In genomic region chr15:86496209-86496608, GRCm38 (mm10) we compare ENCODE assay signal across 21 mouse cellular contexts.
"Had no signal": no experiment of that assay in that cellular context is flagged by ENCODE, and none has a peak within 500 bp of the region (broad histone marks: within the 10 kb centered on the region; RNA-seq: fewer than 3 reads in every experiment).

No protein-coding gene starts in this region.

- H3K27ac ChIP-seq: kidney, embryonic 15.5 days; left cerebral cortex, adult 2 months; limb, embryonic 12.5 days; limb, embryonic 15.5 days; liver, embryonic 14.5 days; midbrain, embryonic 12.5 days; neural tube, embryonic 12.5 days; stomach, embryonic 15.5 days had no signal

- ATAC-seq: liver, postnatal 0 days; lung, postnatal 0 days had no signal

- H3K27me3 ChIP-seq: kidney, embryonic 15.5 days; limb, embryonic 12.5 days; limb, embryonic 15.5 days; midbrain, embryonic 12.5 days; neural tube, embryonic 12.5 days; stomach, embryonic 15.5 days had no signal

- DNase-seq: kidney, adult 8-10 months; kidney, postnatal 10 days; kidney, postnatal 36 days; layer of hippocampus, postnatal 36 days; liver, postnatal 0 days; lung, embryonic 14.5 days; lung, postnatal 36 days; retina, postnatal 1 day; right cerebral cortex, postnatal 25 days; spleen, adult 18-20 months; thymus, postnatal 25 days had no signal

- H3K4me2 ChIP-seq: kidney, embryonic 15.5 days; limb, embryonic 12.5 days; limb, embryonic 15.5 days; liver, embryonic 11.5 days; lung, embryonic 14.5 days; midbrain, embryonic 12.5 days; neural tube, embryonic 12.5 days; stomach, embryonic 15.5 days had no signal

- H3K4me1 ChIP-seq: midbrain, embryonic 12.5 days; neural tube, embryonic 12.5 days; stomach, embryonic 15.5 days had no signal

- H3K36me3 ChIP-seq: kidney, embryonic 15.5 days; limb, embryonic 12.5 days; limb, embryonic 15.5 days; midbrain, embryonic 12.5 days; neural tube, embryonic 12.5 days; stomach, embryonic 15.5 days had no signal

- H3K9ac ChIP-seq: kidney, embryonic 15.5 days; limb, embryonic 12.5 days; limb, embryonic 15.5 days; liver, embryonic 14.5 days; liver, postnatal 0 days; lung, embryonic 14.5 days; midbrain, embryonic 12.5 days; neural tube, embryonic 12.5 days; stomach, embryonic 15.5 days had no signal

- H3K4me3 ChIP-seq: kidney, embryonic 15.5 days; left cerebral cortex, adult 2 months; limb, embryonic 12.5 days; limb, embryonic 15.5 days; midbrain, embryonic 12.5 days; neural tube, embryonic 12.5 days; stomach, embryonic 15.5 days had no signal

- H3K9me3 ChIP-seq: kidney, embryonic 15.5 days; limb, embryonic 12.5 days; limb, embryonic 15.5 days; midbrain, embryonic 12.5 days; neural tube, embryonic 12.5 days; stomach, embryonic 15.5 days had no signal
